Mouse (Mus musculus): ENCODE data around the gene Arhgef2. TPM values are rescaled to one million over a fixed set of nuclear protein-coding genes. Genes with fewer than 3 reads are reported as not detected.

The Arhgef2 gene
- polyA plus RNA-seq, 1 experiment from 2014 or later: 137 TPM

DNA sequence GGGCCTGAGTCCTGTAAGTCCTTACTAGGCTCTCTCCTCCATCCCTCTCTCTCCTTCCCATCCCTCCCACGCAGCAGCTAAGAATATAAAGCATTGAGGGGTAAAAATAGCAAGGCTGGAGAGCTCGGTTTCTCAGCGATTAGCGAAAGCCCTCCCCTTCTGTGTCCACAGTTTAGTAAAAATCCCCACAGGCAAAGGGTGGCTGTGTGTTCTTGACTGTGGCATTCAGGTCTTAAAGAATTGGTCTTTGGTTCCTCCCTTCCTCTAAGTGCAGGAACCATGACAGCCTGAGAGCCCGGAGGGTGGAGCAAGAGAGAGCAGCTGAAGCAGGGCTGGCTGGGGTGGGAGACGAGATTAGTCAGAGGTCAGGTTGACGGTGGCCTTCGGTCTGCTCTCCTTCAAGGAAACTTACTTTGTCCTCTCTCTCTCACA is 30.8 kb downstream of the Arhgef2 start:
- WGBS: 95% methylated on average over 8 of the region's 8 CpGs
- no peak overlapping the region for H3K9ac ChIP-seq (replicated peaks; ENCODE audit: low read depth, low read length)
- H3K4me3 ChIP-seq (ENCODE audit: low read depth, low read length): no peak overlapping the region
- no peak overlapping the region for H3K4me2 ChIP-seq (ENCODE audit: low read depth, low read length)
- H3K27me3 ChIP-seq (ENCODE audit: control insufficient read depth, insufficient read depth, low read length): no peaks in the 10 kb centered on the region
- H3K36me3 ChIP-seq (ENCODE audit: control insufficient read depth, insufficient read depth, low read length): peaks cover 84% of the 10 kb centered on the region
- no peaks in the 10 kb centered on the region for H3K4me1 ChIP-seq (ENCODE audit: control insufficient read depth, insufficient read depth, low read length)
- ATAC-seq (ENCODE audit: low read depth): no peak
- no peaks in the 10 kb centered on the region for H3K9me3 ChIP-seq (ENCODE audit: control insufficient read depth, low read length)
- no peak overlapping the region for H3K27ac ChIP-seq (ENCODE audit: low read depth, low read length)

DNA sequence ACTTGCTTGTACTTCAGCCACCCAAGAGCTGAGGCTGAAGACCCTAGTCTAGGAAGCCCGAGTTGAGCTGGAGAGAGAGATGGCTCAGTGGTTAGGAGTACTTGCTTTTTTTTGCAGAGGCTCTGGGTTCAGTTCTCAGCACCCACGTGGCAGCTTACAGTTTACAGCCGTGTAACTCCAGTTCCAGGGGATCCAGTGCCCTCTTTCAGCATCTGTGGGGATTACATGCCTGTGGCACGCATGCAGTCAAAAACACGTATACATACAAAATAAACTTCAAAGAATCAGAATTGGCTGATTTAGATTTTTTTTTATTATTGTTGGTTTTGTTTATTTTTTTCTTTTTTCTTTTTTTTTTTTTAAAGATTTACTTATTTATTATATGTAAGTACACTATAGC is 31.4 kb downstream of the Arhgef2 start:
- 97% methylated on average over 5 of the region's 5 CpGs for WGBS
- no peak for ATAC-seq (ENCODE audit: low read depth)

DNA sequence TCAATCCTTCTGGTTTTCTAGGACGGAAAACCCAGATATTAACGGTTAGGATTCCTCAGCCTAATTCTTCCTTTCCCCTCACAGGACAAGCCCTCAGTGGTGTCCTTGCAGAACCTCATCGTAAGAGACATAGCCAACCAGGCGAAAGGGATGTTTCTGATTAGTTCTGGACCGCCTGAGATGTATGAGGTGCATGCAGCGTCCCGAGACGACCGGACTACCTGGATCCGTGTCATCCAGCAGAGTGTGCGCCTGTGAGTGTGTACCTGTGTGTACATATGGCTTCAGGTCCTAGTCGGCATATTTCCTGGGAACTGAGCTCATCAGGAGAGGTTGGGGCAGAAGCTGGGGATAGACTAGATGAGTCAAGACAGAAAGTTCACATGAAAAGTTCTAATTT is 33.5 kb downstream of the Arhgef2 start:
- WGBS: 95% methylated on average over 12 of the region's 12 CpGs
- Histone ChIP-seq H3K9ac (replicated peaks; ENCODE audit: low read depth, low read length) (no peak overlapping the region), H3K27me3 (ENCODE audit: control insufficient read depth, insufficient read depth, low read length) (no peaks in the 10 kb centered on the region), H3K27ac (ENCODE audit: low read depth, low read length) (no peak overlapping the region), H3K9me3 (ENCODE audit: control insufficient read depth, low read length) (no peaks in the 10 kb centered on the region), H3K4me2 (ENCODE audit: low read depth, low read length) (no peak overlapping the region), H3K36me3 (ENCODE audit: control insufficient read depth, insufficient read depth, low read length) (peaks cover 85% of the 10 kb centered on the region), H3K4me3 (ENCODE audit: low read depth, low read length) (no peak overlapping the region), H3K4me1 (ENCODE audit: control insufficient read depth, insufficient read depth, low read length) (no peaks in the 10 kb centered on the region)
- ATAC-seq (ENCODE audit: low read depth): no peak

More for the DNA sequence above, 31.4 kb downstream of the Arhgef2 start:
- no peak overlapping the region for H3K27ac ChIP-seq (ENCODE audit: low read depth, low read length)
- no peak overlapping the region for H3K4me2 ChIP-seq (ENCODE audit: low read depth, low read length)
- H3K9ac ChIP-seq (replicated peaks; ENCODE audit: low read depth, low read length): no peak overlapping the region
- no peaks in the 10 kb centered on the region for H3K27me3 ChIP-seq (ENCODE audit: control insufficient read depth, insufficient read depth, low read length)
- H3K4me1 ChIP-seq (ENCODE audit: control insufficient read depth, insufficient read depth, low read length): no peaks in the 10 kb centered on the region
- H3K9me3 ChIP-seq (ENCODE audit: control insufficient read depth, low read length): no peaks in the 10 kb centered on the region
- no peak overlapping the region for H3K4me3 ChIP-seq (ENCODE audit: low read depth, low read length)
- peaks cover 84% of the 10 kb centered on the region for H3K36me3 ChIP-seq (ENCODE audit: control insufficient read depth, insufficient read depth, low read length)

DNA sequence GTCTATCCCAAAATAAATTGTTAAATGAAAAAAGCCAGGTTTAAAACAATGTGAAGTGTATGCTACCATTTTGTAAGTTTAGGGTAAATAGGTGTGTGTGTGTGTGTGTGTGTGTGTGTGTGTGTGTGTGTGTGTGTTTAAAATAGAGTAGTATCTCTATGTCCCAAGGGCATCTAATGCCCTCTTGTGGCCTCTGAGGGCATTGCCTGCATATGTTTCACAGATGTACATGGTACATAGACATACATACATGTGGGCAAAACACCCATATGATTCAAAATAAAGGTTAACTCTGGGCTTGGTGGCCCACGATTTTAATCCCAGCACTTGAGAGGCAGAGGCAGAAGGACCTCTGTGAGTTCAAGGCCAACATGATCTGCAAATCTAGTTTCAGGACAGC is 34.9 kb downstream of the Arhgef2 start:
- no peak overlapping the region for H3K27ac ChIP-seq (ENCODE audit: low read depth, low read length)
- H3K4me2 ChIP-seq (ENCODE audit: low read depth, low read length): no peak overlapping the region
- H3K9me3 ChIP-seq (ENCODE audit: control insufficient read depth, low read length): no peaks in the 10 kb centered on the region
- ATAC-seq (ENCODE audit: low read depth): 0 out of 2 replicates have a peak, but pooled peaks have one; percentile 60
- H3K4me1 ChIP-seq (ENCODE audit: control insufficient read depth, insufficient read depth, low read length): no peaks in the 10 kb centered on the region
- H3K36me3 ChIP-seq (ENCODE audit: control insufficient read depth, insufficient read depth, low read length): peaks cover 83% of the 10 kb centered on the region
- no peak overlapping the region for H3K9ac ChIP-seq (replicated peaks; ENCODE audit: low read depth, low read length)
- H3K27me3 ChIP-seq (ENCODE audit: control insufficient read depth, insufficient read depth, low read length): no peaks in the 10 kb centered on the region
- WGBS: 83% methylated on average over 1 of the region's 1 CpGs
- H3K4me3 ChIP-seq (ENCODE audit: low read depth, low read length): no peak overlapping the region

DNA sequence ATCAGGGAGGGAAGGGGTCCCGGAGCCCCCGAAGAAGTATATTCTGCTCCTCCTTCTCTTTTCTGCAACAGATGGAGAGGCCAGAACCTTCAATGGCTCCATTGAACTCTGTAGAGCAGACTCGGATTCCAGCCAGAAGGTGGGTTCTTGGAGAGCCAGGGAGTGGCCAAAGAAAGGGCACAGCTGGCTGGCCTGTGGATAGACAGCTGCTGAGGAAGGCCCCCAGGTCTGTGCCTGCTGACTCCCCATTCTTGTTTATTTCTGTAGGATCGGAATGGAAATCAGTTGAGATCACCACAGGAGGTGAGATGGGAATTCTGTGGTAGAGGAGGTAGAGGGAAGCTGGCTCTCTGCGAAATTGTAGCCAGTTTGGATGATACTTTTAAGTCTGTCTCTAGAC is 37.3 kb downstream of the Arhgef2 start:
- Histone ChIP-seq H3K27me3 (ENCODE audit: control insufficient read depth, insufficient read depth, low read length) (no peaks in the 10 kb centered on the region), H3K36me3 (ENCODE audit: control insufficient read depth, insufficient read depth, low read length) (peaks cover 87% of the 10 kb centered on the region), H3K9ac (replicated peaks; ENCODE audit: low read depth, low read length) (no peak overlapping the region), H3K4me3 (ENCODE audit: low read depth, low read length) (no peak overlapping the region), H3K27ac (ENCODE audit: low read depth, low read length) (no peak overlapping the region), H3K9me3 (ENCODE audit: control insufficient read depth, low read length) (no peaks in the 10 kb centered on the region), H3K4me2 (ENCODE audit: low read depth, low read length) (no peak overlapping the region), H3K4me1 (ENCODE audit: control insufficient read depth, insufficient read depth, low read length) (no peaks in the 10 kb centered on the region)
- 78% methylated on average over 5 of the region's 5 CpGs for WGBS
- ATAC-seq (ENCODE audit: low read depth): no peak

DNA sequence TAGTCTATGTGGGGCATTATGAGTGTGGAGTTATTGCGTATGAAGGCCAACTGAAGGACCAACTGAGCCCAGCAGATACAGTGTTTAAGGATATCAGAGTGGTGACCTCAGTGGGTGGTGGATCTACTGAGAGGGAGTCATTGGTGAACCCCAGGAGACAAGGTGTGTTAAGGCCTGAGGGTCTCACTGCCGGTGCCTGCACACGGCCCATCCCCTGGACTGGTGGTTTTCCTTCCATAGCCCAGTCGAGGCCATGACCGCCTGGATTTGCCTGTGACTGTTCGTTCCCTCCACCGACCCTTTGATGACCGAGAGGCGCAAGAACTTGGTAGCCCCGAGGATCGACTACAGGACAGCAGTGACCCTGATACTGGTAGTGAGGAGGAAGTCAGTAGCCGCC is 40.2 kb downstream of the Arhgef2 start:
- no peak overlapping the region for H3K9ac ChIP-seq (replicated peaks; ENCODE audit: low read depth, low read length)
- no peak overlapping the region for H3K4me3 ChIP-seq (ENCODE audit: low read depth, low read length)
- H3K4me2 ChIP-seq (ENCODE audit: low read depth, low read length): no peak overlapping the region
- no peak for ATAC-seq (ENCODE audit: low read depth)
- H3K9me3 ChIP-seq (ENCODE audit: control insufficient read depth, low read length): no peaks in the 10 kb centered on the region
- peaks cover 73% of the 10 kb centered on the region for H3K36me3 ChIP-seq (ENCODE audit: control insufficient read depth, insufficient read depth, low read length)
- no peak overlapping the region for H3K27ac ChIP-seq (ENCODE audit: low read depth, low read length)
- 89% methylated on average over 12 of the region's 12 CpGs for WGBS
- H3K4me1 ChIP-seq (ENCODE audit: control insufficient read depth, insufficient read depth, low read length): 0 out of 2 replicates have a peak, but pooled peaks cover 2% of the 10 kb centered on the region
- no peaks in the 10 kb centered on the region for H3K27me3 ChIP-seq (ENCODE audit: control insufficient read depth, insufficient read depth, low read length)

DNA sequence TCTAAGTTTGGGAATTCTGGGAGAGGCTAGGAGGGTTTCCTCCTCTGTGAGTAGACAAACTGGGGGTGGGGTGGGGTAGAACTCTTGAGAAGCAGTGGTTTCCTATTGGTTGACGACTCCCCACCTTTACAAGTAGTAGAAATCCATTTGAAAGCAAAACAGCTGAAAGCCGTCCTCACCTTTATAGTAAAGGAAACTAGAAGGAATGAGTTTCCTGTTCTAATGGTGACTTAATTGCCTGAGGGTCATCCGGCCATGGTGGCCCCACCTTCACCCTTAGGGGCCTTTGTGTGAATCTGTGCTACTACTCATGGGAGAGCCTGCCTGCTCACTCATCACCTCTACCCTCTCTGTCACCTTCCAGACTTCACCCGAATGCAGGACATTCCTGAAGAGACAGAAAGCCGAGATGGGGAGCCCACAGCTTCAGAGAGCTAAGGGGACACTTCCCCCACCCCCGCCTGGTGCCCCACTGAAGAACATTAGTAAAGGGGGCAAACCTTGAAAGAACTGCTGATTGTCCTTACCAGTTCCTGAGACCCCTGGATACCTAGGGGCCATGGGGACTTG is 40.7 kb downstream of the Arhgef2 start:
- Histone ChIP-seq H3K36me3 (ENCODE audit: control insufficient read depth, insufficient read depth, low read length) (peaks cover 68% of the 10 kb centered on the region), H3K9ac (replicated peaks; ENCODE audit: low read depth, low read length) (no peak overlapping the region), H3K9me3 (ENCODE audit: control insufficient read depth, low read length) (no peaks in the 10 kb centered on the region), H3K27ac (ENCODE audit: low read depth, low read length) (no peak overlapping the region), H3K4me2 (ENCODE audit: low read depth, low read length) (no peak overlapping the region), H3K27me3 (ENCODE audit: control insufficient read depth, insufficient read depth, low read length) (no peaks in the 10 kb centered on the region), H3K4me1 (ENCODE audit: control insufficient read depth, insufficient read depth, low read length) (0 out of 2 replicates have a peak, but pooled peaks cover 2% of the 10 kb centered on the region), H3K4me3 (ENCODE audit: low read depth, low read length) (no peak overlapping the region)
- no peak for ATAC-seq (ENCODE audit: low read depth)
- whole genome bisulfite sequencing: 64% methylated on average over 6 of the region's 6 CpGs

DNA sequence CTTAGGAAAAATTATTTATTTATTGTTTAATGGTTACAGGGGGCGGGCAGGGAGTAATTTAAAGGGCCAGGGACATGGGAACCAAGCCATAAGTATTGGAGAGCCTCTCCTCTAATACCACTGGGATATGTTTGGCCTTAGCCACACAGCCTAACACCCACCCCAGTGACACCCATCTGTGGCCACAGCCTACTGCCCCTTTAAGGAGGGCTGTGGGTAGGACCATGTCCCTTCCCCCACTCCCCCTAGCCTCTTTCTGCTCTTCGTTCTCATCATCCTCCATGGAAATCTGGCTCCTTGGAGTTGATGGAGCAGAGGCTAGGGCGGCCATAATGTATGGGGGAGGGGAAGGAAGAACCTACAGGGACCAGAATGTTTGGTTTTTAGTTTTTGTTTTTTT is 41.3 kb downstream of the Arhgef2 start:
- Histone ChIP-seq H3K27me3 (ENCODE audit: control insufficient read depth, insufficient read depth, low read length) (no peaks in the 10 kb centered on the region), H3K4me2 (ENCODE audit: low read depth, low read length) (no peak overlapping the region), H3K27ac (ENCODE audit: low read depth, low read length) (no peak overlapping the region), H3K4me1 (ENCODE audit: control insufficient read depth, insufficient read depth, low read length) (0 out of 2 replicates have a peak, but pooled peaks cover 2% of the 10 kb centered on the region), H3K36me3 (ENCODE audit: control insufficient read depth, insufficient read depth, low read length) (peaks cover 62% of the 10 kb centered on the region), H3K9ac (replicated peaks; ENCODE audit: low read depth, low read length) (no peak overlapping the region), H3K4me3 (ENCODE audit: low read depth, low read length) (no peak overlapping the region), H3K9me3 (ENCODE audit: control insufficient read depth, low read length) (no peaks in the 10 kb centered on the region)
- 84% methylated on average over 3 of the region's 3 CpGs for WGBS
- no peak for ATAC-seq (ENCODE audit: low read depth)

DNA sequence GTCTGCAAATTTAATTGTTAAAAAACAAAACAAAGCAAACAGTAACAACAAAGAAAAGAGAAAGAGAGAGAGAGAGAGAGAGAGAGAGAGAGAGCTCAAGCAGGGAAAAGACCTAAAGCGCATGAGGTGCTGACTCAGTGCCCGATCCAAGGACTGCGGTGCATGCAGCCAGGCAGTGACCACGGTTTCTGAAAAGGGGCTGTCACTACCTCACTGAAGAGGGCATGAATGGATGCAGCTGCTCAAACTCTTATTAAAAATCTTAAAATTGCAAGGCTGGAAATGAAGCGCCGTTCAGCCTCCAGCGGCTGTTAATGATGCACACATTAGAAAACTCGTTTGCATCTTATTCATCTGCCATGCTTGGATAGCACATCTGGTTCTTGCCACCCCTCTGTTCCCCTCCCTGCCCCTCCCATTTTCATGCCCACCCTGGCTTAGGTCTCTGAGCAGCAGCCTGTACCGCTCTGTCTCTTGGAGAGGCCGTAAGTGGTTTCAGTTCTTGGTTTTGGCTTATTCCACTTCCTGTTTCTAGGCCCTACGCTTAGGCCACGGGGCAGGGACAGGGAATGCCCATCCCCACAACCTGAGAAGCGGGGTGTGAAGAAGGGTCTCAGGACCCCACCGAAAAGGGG is 42.1 kb downstream of the Arhgef2 start:
- Histone ChIP-seq H3K9me3 (ENCODE audit: control insufficient read depth, low read length) (no peaks in the 10 kb centered on the region), H3K4me1 (ENCODE audit: control insufficient read depth, insufficient read depth, low read length) (0 out of 2 replicates have a peak, but pooled peaks cover 2% of the 10 kb centered on the region), H3K4me3 (ENCODE audit: low read depth, low read length) (no peak overlapping the region), H3K27me3 (ENCODE audit: control insufficient read depth, insufficient read depth, low read length) (no peaks in the 10 kb centered on the region), H3K36me3 (ENCODE audit: control insufficient read depth, insufficient read depth, low read length) (peaks cover 54% of the 10 kb centered on the region), H3K4me2 (ENCODE audit: low read depth, low read length) (no peak overlapping the region), H3K27ac (ENCODE audit: low read depth, low read length) (no peak overlapping the region), H3K9ac (replicated peaks; ENCODE audit: low read depth, low read length) (no peak overlapping the region)
- WGBS: 85% methylated on average over 14 of the region's 14 CpGs
- no peak for ATAC-seq (ENCODE audit: low read depth)
